Mouse (Mus musculus): ENCODE measurements around the gene 4930558C23Rik.

- TF ChIP-seq CTCF (IDR thresholded peaks at IDR 0.05; ENCODE audit: low read depth) (no peak), EP300 (IDR thresholded peaks at IDR 0.05; ENCODE audit: low read depth) (no peak)
Observed at GRCm38 (mm10) chr3:95445311-95445710, 42.7 kb upstream of the 4930558C23Rik start.
